In genomic region chr4:95729142-95729826, GRCm38 (mm10) we compare ENCODE assay signal across 16 mouse cellular contexts.
DNase-seq lines count a peak whose midpoint lies in the region; ATAC-seq and TF ChIP-seq lines count a peak whose summit lies in the region.
"Had no signal": no experiment of that assay in that cellular context is flagged by ENCODE, and none has a peak within 500 bp of the region (broad histone marks: within the 10 kb centered on the region; RNA-seq: fewer than 3 reads in every experiment).

No protein-coding gene starts in this region.

- H3K4me1 ChIP-seq in heart, embryonic 10.5 days = peaks cover 9% of the 10 kb centered on the region
- peaks cover 19% of the 10 kb centered on the region for H3K4me1 ChIP-seq in midbrain, embryonic 12.5 days
- no peaks in the 10 kb centered on the region for H3K4me1 ChIP-seq in midbrain, postnatal 0 days (ENCODE audit: insufficient read depth, low read length)
- no peaks in the 10 kb centered on the region for H3K4me1 ChIP-seq in forebrain, postnatal 0 days (ENCODE audit: insufficient read depth)

- peak; percentile 45; the same call in 1 of the 2 replicates for ATAC-seq in midbrain, embryonic 12.5 days (ENCODE audit: low FRiP score, low read depth)
- no peak for ATAC-seq in midbrain, postnatal 0 days (ENCODE audit: low FRiP score)
- ATAC-seq in forebrain, postnatal 0 days = peak; percentile 42; the same call in 1 of the 2 replicates
- ATAC-seq in inflammation-experienced regulatory T-cells, adult 6 months = no peak
- ATAC-seq: midbrain, embryonic 13.5 days had no signal

- no peaks in the 10 kb centered on the region for H3K27me3 ChIP-seq in heart, embryonic 10.5 days (ENCODE audit: insufficient read depth, poor library complexity, severe bottlenecking)
- no peaks in the 10 kb centered on the region for H3K27me3 ChIP-seq in midbrain, embryonic 12.5 days
- no peaks in the 10 kb centered on the region for H3K27me3 ChIP-seq in midbrain, postnatal 0 days (ENCODE audit: insufficient read depth, low read length)
- H3K27me3 ChIP-seq in forebrain, postnatal 0 days (ENCODE audit: insufficient read depth, low read length) = no peaks in the 10 kb centered on the region
- H3K27me3 ChIP-seq: heart, embryonic 15.5 days; hindbrain, embryonic 15.5 days; midbrain, embryonic 13.5 days had no signal

- no peak for TF ChIP-seq POLR2A in brain, embryonic 14.5 days (IDR thresholded peaks at IDR 0.05; ENCODE audit: borderline replicate concordance, extremely low read depth, insufficient read depth, insufficient read length, poor library complexity, severe bottlenecking)

- no peak overlapping the region for H3K4me2 ChIP-seq in midbrain, embryonic 12.5 days (replicated peaks)
- no peak overlapping the region for H3K4me2 ChIP-seq in midbrain, postnatal 0 days (ENCODE audit: low read depth, low read length, poor library complexity, severe bottlenecking)
- H3K4me2 ChIP-seq in forebrain, postnatal 0 days (ENCODE audit: low read depth) = no peak overlapping the region
- H3K4me2 ChIP-seq: heart, embryonic 15.5 days; hindbrain, embryonic 15.5 days; midbrain, embryonic 13.5 days had no signal

- intact Hi-C loops in heart, postnatal 25 days (cut with DNase I) = loop anchor here (10.0 kb wide), 3 partner anchors 444 to 714 kb away; partner anchors contain the start of gene Jun

- H3K27ac ChIP-seq in heart, embryonic 10.5 days = 0 out of 2 replicates have a peak overlapping the region, but pooled peaks have one; percentile 4
- no peak overlapping the region for H3K27ac ChIP-seq in midbrain, embryonic 12.5 days (replicated peaks)
- H3K27ac ChIP-seq in midbrain, postnatal 0 days (ENCODE audit: low read depth, low read length) = no peak overlapping the region
- no peak overlapping the region for H3K27ac ChIP-seq in forebrain, postnatal 0 days (ENCODE audit: low read depth, low read length)
- H3K27ac ChIP-seq: heart, embryonic 15.5 days; hindbrain, embryonic 15.5 days; left cerebral cortex, adult 2 months; midbrain, embryonic 13.5 days had no signal

- no peak overlapping the region for H3K4me3 ChIP-seq in heart, embryonic 10.5 days
- H3K4me3 ChIP-seq in midbrain, embryonic 12.5 days = no peak overlapping the region
- no peak overlapping the region for H3K4me3 ChIP-seq in midbrain, postnatal 0 days (ENCODE audit: low read depth, low read length)
- H3K4me3 ChIP-seq in forebrain, postnatal 0 days (ENCODE audit: low read depth, low read length) = no peak overlapping the region
- H3K4me3 ChIP-seq: heart, embryonic 15.5 days; hindbrain, embryonic 15.5 days; left cerebral cortex, adult 2 months; midbrain, embryonic 13.5 days had no signal

- H3K9ac ChIP-seq in midbrain, embryonic 12.5 days (replicated peaks) = no peak overlapping the region
- no peak overlapping the region for H3K9ac ChIP-seq in midbrain, postnatal 0 days (replicated peaks; ENCODE audit: low read length, poor library complexity, severe bottlenecking)
- no peak overlapping the region for H3K9ac ChIP-seq in forebrain, postnatal 0 days
- H3K9ac ChIP-seq: heart, embryonic 15.5 days; hindbrain, embryonic 15.5 days; midbrain, embryonic 13.5 days had no signal

- H3K36me3 ChIP-seq in heart, embryonic 10.5 days = no peaks in the 10 kb centered on the region
- H3K36me3 ChIP-seq in midbrain, embryonic 12.5 days = no peaks in the 10 kb centered on the region
- H3K36me3 ChIP-seq in midbrain, postnatal 0 days (ENCODE audit: insufficient read depth, low read length) = no peaks in the 10 kb centered on the region
- H3K36me3 ChIP-seq in forebrain, postnatal 0 days (ENCODE audit: insufficient read depth) = no peaks in the 10 kb centered on the region
- H3K36me3 ChIP-seq: heart, embryonic 15.5 days; hindbrain, embryonic 15.5 days; midbrain, embryonic 13.5 days had no signal

- WGBS in heart, embryonic 10.5 days = 54% methylated on average over 3 of the region's 3 CpGs
- 58% methylated on average over 3 of the region's 3 CpGs for WGBS in midbrain, embryonic 12.5 days
- WGBS in midbrain, postnatal 0 days = 42% methylated on average over 3 of the region's 3 CpGs
- WGBS in forebrain, postnatal 0 days = 22% methylated on average over 3 of the region's 3 CpGs

- DNase-seq in heart, embryonic 10.5 days (ENCODE audit: low spot score) = no peak
- no peak for DNase-seq in heart, postnatal 25 days (ENCODE audit: low spot score)
- DNase-seq in midbrain, postnatal 0 days (ENCODE audit: low spot score) = no peak
- DNase-seq in brain, embryonic 14.5 days (ENCODE audit: low read depth) = peak; percentile 63
- no peak for DNase-seq in forebrain, postnatal 0 days
- DNase-seq: cerebellum, adult 9-11 months; kidney, postnatal 25 days; lung, postnatal 14 days; right cerebral cortex, postnatal 14 days; thymus, postnatal 14 days had no signal

- no peaks in the 10 kb centered on the region for H3K9me3 ChIP-seq in heart, embryonic 10.5 days
- H3K9me3 ChIP-seq in midbrain, embryonic 12.5 days = no peaks in the 10 kb centered on the region
- no peaks in the 10 kb centered on the region for H3K9me3 ChIP-seq in midbrain, postnatal 0 days (ENCODE audit: low read length)
- no peaks in the 10 kb centered on the region for H3K9me3 ChIP-seq in forebrain, postnatal 0 days (ENCODE audit: low read length)
- H3K9me3 ChIP-seq: heart, embryonic 15.5 days; hindbrain, embryonic 15.5 days; midbrain, embryonic 13.5 days had no signal

- TF ChIP-seq CTCF in midbrain, postnatal 0 days (IDR thresholded peaks at IDR 0.05) = no peak; the same call in 1 of the 2 replicates
- no peak for TF ChIP-seq CTCF in brain, embryonic 14.5 days (IDR thresholded peaks at IDR 0.05; ENCODE audit: borderline replicate concordance, extremely low read depth, insufficient read depth, insufficient read length)
- TF ChIP-seq CTCF in forebrain, postnatal 0 days (IDR thresholded peaks at IDR 0.05; ENCODE audit: low read depth) = no peak

Comparison
In these comparisons a context has a peak if more than half of its experiments do, and no peak if none do; other contexts are left out.
1. ATAC-seq: peak in midbrain, embryonic 12.5 days (single experiment) and forebrain, postnatal 0 days (single experiment); none in midbrain, postnatal 0 days (single experiment) and inflammation-experienced regulatory T-cells, adult 6 months (single experiment).